Mouse (Mus musculus): ENCODE data around the gene Clic4.

- no peak for TF ChIP-seq CTCF (IDR thresholded peaks at IDR 0.05; ENCODE audit: control insufficient read depth, insufficient read depth, low read length)
- no peak for TF ChIP-seq POLR2A (IDR thresholded peaks at IDR 0.05; ENCODE audit: borderline replicate concordance, control insufficient read depth, low read depth, low read length)
Measured at GRCm38 (mm10) chr4:135315287-135315686, 42.7 kb upstream of the Clic4 start.
